Mouse (Mus musculus): ENCODE measurements around the gene Hsd17b2. TPM values are rescaled to one million over a fixed set of nuclear protein-coding genes. Genes with fewer than 3 reads are reported as not detected.

Hsd17b2 gene
- polyA plus RNA-seq, 1 experiment from 2014 or later = 5.0 TPM

GRCm38 (mm10) chr8:117801443-117802298 is 100.0 kb downstream of the Hsd17b2 start, which contains the start of gene Mphosph6:
TSS of gene Mphosph6 (minus strand) at chr8:117801943.
- Histone ChIP-seq H3K4me2 (replicated peaks; ENCODE audit: low read depth, low read length) (peak within 1 kb of the TSS; percentile 71), H3K27me3 (ENCODE audit: insufficient read depth, low read length) (no peaks in the 10 kb centered on the region), H3K27ac (ENCODE audit: low read length) (peak within 1 kb of the TSS; percentile 95), H3K9me3 (ENCODE audit: low read length) (no peaks in the 10 kb centered on the region), H3K9ac (replicated peaks; ENCODE audit: low read length) (peak within 1 kb of the TSS; percentile 88), H3K36me3 (ENCODE audit: insufficient read depth, low read length) (peaks cover 18% of the 10 kb centered on the region), H3K4me3 (ENCODE audit: low read length) (peak within 1 kb of the TSS; percentile 84), H3K4me1 (ENCODE audit: insufficient read depth, low read length) (peaks cover 20% of the 10 kb centered on the region)
- peak; percentile 98 for ATAC-seq (ENCODE audit: low FRiP score, low TSS enrichment)
- WGBS = under 1% methylated on average over 65 of the region's 65 CpGs

- peaks cover 20% of the 10 kb centered on the region for H3K4me1 ChIP-seq (ENCODE audit: insufficient read depth, low read length)
- WGBS = 1% methylated on average over 11 of the region's 11 CpGs
- H3K4me3 ChIP-seq (ENCODE audit: low read length) = peak overlapping the region; percentile 84
- ATAC-seq (ENCODE audit: low FRiP score, low TSS enrichment) = peak; percentile 69
- H3K9me3 ChIP-seq (ENCODE audit: low read length) = no peaks in the 10 kb centered on the region
- H3K36me3 ChIP-seq (ENCODE audit: insufficient read depth, low read length) = peaks cover 11% of the 10 kb centered on the region
- peak overlapping the region; percentile 68 for H3K9ac ChIP-seq (replicated peaks; ENCODE audit: low read length)
- H3K27me3 ChIP-seq (ENCODE audit: insufficient read depth, low read length) = no peaks in the 10 kb centered on the region
- peak overlapping the region; percentile 57 for H3K4me2 ChIP-seq (replicated peaks; ENCODE audit: low read depth, low read length)
- H3K27ac ChIP-seq (ENCODE audit: low read length) = peak overlapping the region; percentile 92
These were observed 100.6 kb downstream of the Hsd17b2 start for GRCm38 (mm10) chr8:117802299-117802689.

- whole genome bisulfite sequencing = 37% methylated on average over 5 of the region's 5 CpGs
- Histone ChIP-seq H3K4me1 (ENCODE audit: insufficient read depth, low read length) (peaks cover 11% of the 10 kb centered on the region), H3K4me3 (ENCODE audit: low read length) (no peak overlapping the region), H3K27ac (ENCODE audit: low read length) (peak overlapping the region; percentile 75), H3K27me3 (ENCODE audit: insufficient read depth, low read length) (no peaks in the 10 kb centered on the region), H3K9ac (replicated peaks; ENCODE audit: low read length) (no peak overlapping the region), H3K9me3 (ENCODE audit: low read length) (no peaks in the 10 kb centered on the region), H3K4me2 (replicated peaks; ENCODE audit: low read depth, low read length) (no peak overlapping the region; the same call in 1 of the 2 replicates), H3K36me3 (ENCODE audit: insufficient read depth, low read length) (no peaks in the 10 kb centered on the region)
- peak; percentile 53; the same call in 1 of the 2 replicates for ATAC-seq (ENCODE audit: low FRiP score, low TSS enrichment)
These were observed 103.7 kb downstream of the Hsd17b2 start for GRCm38 (mm10) chr8:117805419-117805818.

Other genes starting within 250 kb of the Hsd17b2 start
- 7.6 and 7.7 TPM in 2 replicates for gene Plcg2, start 203.6 kb upstream of the Hsd17b2 start, polyA plus RNA-seq (2015; fragmentation: Nextera tagmentation; extraction: Ambion mirVana)
- gene Sdr42e1, start 28.2 kb upstream of the Hsd17b2 start, polyA plus RNA-seq (2015; fragmentation: Nextera tagmentation; extraction: Ambion mirVana) = 3.2 TPM in 2 replicates
- 65.7 and 67.6 TPM in 2 replicates for gene Mphosph6, start 100.0 kb downstream of the Hsd17b2 start, polyA plus RNA-seq (2015; fragmentation: Nextera tagmentation; extraction: Ambion mirVana)